Mouse (Mus musculus): ENCODE results near the gene E2f1.

Gene E2f1

DNA sequence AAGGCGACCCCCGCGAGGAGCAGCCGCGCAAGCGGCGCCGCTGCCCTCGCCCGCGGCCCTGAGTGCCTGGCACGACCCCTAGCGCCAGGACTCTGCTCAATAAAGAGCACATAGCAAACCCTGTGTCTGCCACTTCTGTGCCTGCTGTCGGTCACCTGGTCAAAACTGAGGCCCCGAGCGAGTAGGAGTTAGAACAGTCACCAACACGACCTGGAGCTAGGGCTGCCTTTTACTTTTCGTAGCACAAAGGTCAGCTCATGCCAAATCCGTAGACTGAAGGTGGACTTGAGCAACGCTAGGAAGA lies 19.9 kb downstream of the E2f1 start:
- DNase-seq, result no peak

DNA sequence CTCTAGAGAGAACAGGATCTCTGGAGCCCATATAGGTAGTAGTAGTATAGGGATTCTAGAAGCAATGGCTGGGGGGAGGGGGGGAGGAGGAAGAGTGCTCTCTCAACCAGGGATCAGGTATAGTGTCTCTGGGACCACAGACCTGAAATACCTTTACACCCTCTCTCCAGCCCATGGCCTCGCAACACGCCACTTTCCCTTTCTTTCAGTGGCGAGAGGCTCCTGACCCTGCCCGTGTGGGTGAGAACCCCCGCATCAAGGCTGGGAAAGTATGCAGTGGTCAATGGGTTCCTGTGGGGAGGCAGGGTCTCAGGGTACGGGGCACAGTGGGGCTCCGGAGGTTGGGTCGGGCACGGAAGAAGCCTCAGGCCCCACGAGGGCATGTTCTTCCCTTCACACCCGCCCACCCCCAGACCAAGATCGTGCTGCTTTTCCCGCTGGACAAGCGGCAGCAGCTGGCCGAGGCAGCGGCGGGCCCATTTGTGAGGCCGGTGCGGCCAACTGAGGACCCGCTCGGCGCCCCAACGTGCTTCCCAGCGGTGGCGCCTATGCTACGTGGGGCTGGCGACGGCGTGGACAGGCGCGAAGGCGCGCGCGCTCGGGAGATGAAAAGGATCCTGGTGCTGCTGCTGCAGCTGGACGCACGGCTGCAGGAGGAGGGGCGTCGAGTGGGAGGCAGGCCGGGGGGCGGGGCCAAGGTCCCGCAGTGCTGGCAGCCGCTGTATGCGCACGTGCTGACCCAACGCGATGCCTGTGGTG lies 20.4 kb downstream of the E2f1 start:
- no peak for DNase-seq

DNA sequence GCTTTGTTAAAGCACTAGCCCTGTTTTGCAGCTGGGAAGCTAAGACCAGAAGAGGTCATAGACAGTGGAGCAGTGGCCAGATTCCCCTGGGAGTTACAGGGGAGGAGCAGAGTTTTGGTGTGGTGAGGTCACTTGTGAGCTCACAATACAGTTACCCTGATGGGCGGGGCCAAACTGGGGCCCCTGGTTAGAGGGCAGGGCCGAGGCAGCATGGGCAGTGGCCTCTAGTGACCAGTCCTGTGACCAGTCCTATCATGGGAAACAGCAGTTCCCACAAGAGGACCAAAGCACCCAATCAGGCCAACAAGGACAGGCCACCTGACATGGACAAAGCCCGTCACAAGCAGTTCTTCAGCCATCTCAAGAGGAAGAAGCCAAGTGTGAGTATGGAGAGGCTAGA lies 21.0 kb downstream of the E2f1 start:
- DNase-seq, result peak; percentile 46

DNA sequence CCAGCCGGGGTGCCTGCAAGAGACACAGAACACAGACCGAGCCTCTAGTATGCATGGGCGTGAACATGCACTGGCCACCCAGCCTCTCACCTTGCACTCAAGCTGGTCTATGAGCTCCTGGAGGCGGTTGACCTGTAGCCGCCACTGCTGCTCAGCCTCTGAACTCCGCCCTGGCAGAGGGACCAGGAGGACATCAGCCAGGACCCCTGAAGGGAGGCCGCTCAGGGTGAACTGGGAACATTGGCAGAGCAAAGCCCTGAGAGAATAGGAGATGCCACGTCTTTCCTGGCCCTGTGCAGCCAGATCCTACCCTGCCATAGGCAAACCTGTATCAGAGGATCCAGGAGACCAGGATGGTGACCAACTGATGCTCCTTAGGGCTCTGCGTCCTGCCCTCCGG lies 23.0 kb downstream of the E2f1 start, which contains the start of gene 1700003F12Rik:
Gene 1700003F12Rik (plus strand): TSS at position 375 of the 400 bp plus-strand sequence.
- DNase-seq, result no peak

DNA sequence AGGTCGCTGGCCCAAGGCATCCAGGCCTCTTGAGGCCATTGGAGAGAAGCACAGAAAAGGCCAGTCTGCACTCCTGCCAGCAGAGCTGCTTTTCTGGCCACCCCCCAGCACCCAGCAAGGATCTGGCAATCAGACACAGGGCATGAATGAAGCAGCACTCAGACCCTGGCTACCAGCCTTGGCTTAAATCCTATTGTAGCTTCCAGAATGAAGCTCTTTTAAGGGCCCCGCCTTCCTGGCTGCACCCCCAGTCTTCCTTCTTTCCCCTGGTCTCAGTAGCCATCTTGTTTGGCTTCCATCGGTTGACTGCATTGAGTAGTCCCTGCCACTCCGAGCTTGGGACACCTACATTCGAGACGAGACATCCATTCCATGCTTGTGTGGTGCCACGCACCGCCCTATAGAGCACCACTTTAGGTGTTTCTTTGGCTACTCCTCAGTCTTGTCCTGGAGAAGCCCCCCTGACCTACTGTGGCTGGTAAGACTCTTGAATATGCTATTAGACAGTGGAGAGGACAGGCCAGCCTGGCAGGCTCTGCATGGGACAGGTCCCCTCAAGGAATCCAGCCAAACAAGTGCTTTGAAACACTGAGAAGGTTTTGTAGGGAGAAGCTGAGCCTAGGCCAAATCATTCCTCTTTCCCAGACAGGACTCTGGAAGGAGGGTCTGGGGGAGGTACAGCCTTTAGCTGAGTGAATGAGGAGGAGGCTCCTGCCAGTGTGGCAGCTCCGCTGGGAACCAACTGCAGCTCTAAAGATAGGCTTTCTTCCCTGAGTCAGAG lies 25.9 kb downstream of the E2f1 start:
- DNase-seq, result peak; percentile 86

DNA sequence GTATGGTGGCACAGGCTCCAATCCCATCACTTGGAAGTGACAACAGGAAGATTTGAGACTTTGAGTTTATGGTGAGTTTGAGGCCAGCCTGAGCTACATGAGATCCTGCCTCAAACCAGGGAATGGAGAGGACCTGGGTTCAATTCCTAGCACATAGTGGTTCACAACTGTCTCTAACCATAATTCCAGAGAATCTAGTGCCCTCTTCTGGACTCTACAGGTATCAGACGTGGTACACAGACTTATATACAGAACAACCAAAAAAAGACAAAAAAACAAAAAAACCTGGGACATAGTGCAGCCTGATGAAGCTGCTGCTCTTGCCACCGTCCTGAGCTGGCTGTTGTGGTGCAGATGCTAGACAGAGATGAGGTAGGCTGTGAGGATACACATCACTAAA lies 28.1 kb downstream of the E2f1 start:
- DNase-seq, result no peak

DNA sequence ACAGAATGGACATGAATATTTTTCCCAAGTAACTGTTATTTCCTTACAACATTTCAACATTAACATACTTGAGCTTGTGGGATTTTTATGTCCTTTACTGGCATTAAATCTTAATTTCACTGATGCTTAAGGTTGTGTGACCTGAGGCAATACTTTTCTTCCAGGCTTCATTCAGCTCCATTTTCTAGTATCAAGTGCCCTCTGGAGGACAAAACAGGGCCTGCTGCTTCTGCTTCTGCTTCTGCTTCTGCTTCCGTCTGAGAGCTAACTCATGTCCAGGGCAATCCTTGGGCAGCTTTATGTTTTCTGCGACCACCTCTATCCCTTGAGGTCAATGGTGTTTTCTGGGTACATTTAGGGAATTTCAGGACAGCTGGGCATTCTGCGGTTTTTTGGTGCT lies 30.0 kb downstream of the E2f1 start:
- no peak for DNase-seq

DNA sequence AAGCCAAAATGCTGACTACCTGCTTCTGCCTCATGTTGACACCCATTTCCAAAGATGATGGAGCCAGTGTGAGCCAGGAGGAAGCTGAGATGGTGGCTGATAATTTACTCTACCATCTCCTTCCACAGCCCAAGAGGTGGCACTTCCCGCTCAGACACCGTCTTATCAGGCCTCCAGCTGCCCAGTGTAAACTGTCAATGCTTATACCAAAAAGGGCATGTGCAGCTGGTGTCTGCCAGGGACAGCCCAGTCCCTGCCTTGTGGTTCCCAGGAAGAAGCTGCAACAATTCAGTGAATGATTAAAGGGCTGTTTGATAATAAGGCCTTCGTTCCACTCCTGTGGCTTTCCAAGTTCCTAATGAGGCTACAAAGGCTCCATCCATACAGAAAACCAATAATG lies 31.0 kb downstream of the E2f1 start:
- no peak for DNase-seq

DNA sequence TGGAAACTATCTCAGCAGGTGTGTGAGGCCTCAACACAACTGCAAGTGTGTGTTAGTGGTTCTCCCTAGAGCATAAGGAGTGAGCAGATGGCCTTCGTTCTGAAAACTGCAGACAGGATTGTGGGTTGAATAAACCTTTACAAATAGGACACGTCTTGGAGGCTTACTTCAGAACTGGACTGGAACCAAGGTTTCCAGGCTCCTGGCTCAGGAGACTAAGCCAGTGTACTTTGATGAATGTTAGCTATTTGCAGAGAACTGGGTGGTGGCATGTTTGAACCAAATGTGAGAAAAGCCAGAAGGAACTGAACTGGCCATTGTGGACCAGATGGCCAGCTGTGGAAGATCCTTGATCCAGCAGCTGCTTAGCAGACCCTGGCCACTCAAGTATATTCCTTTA lies 31.4 kb downstream of the E2f1 start:
- DNase-seq, result peak; percentile 80

DNA sequence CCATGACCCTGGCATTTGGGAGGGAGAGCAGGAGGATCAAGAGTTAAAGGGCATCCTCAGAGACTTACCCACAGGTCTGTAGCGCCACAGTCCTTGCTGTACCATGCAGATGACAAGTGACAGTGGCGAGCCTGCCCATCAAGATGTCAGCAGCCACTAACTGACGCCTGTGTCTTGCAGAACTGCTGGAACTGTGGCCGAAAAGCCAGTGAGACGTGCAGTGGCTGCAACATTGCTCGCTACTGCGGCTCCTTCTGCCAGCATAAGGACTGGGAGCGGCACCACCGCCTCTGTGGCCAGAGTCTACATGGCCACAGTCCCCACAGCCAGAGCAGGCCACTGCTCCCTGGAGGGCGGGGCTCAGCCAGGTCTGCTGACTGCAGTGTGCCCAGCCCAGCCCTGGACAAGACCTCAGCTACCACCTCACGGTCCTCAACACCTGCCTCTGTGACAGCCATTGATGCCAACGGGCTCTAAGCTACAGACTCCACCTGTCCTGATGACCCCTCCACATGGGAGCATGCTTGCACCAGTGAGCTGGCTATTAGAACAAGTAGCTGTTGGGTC lies 34.9 kb downstream of the E2f1 start:
- no peak for DNase-seq

DNA sequence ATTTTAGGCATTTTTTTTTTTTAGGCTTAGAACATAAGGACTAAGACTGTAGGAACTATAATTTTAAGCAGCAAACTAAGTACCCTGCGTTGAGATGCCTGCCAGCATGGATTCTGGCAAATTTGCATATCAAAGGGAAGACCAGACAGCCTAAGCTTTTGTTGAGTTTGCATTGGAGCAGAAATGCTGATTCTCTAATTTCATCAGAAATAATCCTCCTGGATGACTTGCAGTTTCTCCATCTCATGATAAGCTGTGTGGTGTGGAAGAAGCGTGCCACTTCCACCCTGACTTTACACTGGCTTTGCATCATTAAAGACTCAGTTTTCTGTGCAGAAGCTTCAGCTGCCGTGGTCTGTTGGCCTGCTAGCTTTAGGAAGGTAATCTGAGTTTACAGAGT lies 36.8 kb downstream of the E2f1 start:
- no peak for DNase-seq

DNA sequence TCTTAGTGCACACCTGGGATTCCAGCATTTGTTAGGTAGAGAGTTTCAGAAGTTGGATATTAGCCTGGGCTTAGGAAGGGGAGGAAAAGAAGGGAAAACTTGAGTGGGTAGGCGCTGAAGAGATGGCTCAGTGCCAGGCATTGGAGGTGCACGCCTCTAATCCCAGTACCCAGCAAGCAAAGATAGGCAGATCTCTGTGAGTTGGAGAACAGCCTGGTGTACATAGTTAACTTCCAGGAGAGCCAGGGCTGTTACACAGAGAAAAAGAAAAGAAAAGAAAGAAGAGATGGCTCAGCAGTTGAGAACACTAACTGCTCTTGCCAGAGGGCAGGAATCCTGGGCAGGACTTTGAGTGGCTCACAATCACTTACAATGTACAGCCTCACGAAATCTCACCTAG lies 43.2 kb downstream of the E2f1 start:
- DNase-seq, result no peak

DNA sequence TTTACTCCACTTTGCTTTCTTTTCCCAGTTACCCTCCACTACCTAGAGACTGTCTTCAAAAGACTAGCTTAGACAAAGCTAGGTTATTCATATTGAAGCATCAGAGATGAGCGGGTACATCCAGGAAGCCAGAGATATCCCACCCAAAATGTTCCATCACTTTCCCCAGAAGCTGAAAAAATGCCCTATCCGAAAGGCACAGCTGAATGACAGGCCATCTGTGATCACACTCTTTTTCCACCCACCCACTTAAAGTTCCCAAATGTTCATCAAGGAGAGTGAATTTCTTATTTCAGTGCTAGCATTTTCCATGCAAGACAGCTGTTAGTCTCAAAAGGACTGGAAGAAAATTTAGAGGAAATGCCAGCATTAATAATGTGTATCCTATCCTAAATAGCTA lies 44.4 kb downstream of the E2f1 start:
- DNase-seq, result peak; percentile 56

DNA sequence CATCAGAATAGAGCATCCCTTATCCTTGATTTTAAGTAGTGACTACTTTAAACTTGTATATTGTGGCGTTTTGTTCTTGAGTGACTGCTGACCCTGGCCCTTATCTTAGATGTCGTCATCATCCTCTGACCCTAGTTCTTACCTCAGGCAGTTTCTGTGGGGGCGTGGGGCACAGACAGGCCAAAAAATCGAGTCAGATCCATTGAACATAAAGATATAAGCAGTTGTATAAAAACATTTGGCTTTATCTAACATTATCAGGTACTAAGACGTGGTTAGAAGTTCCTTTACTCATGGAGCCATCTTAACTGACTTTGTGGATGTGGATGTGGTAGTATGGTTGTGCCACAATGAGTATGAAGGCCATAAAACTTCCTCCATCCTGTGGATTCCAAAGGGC lies 47.4 kb downstream of the E2f1 start:
- DNase-seq, result no peak

DNA sequence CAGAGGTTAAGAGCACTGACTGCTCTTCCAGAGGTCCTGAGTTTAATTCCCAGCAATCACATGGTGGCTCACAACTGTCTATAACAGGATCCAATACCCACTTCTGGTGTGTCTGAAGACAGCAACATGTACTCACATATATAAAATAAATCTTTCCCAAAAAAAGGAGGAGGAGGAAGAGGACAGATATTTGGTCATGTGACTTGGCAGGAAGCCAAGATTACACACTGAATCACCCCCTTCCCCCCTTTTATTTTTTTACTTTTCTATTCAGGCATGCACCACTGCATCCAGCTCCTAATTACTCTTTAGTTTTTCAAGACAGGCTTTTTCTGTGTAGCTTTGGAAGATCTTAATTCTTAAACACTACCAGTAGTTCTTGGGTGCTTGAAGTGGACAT lies 48.2 kb downstream of the E2f1 start:
- no peak for DNase-seq

DNA sequence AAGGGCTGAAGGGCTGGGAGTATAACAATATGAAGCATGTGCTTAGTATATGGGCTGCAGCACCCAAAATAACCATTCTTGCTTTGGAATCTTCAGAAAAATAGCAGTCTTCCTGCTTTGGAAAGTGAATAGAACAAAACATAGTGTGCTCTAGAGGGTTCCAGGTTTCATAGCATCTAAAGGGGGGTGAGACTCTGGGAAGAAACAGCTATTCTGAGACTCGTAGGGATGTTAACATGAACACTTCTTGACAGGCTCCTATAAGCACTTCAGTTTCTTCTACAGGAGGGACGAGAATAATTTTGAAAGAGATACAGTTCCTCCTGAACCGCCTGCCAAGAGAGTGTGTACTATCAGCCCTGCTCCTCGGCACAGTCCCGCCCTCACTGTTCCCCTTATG lies 52.3 kb downstream of the E2f1 start:
- DNase-seq, result no peak

DNA sequence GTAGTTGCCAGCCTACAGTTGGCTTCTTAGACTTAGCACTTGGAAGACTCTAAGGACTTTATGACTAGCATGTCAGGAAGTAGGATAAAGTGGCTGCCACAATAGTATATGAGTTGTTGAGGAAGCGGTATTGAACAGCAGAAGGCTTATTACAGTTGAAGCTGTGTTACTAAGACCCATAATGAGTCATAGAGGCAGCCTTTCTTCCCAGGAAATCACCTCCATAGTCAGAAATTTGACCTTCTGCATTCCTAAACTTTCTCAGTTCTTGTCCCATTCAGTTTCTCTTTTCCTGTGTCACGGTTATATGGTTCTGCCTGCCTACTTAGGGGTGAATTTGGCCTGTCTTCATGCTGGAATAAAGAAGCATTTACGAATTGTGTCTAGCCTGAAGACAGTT lies 52.7 kb downstream of the E2f1 start:
- no peak for DNase-seq

DNA sequence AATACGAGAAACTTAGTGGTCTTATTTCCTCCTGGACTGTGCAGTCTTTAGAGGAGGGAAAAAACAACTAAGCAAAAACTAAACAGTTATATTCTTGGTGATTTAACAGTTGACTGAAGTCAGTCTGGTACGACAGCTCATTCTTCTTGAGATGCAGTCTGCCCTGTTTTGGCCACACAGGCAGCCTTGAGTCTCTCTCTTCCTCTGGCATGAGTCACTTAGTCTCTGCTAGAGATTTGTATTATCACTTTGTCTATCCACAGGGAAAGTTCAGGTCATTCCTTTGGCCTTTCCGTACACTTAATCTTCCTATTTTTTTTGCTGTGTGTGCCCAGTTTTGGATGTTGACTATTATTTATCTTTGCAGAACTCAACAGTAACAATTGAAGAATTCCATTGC lies 59.6 kb downstream of the E2f1 start:
- no peak for DNase-seq

Measured in layer of hippocampus, adult 9-11 months (tissue).